Mouse (Mus musculus) megakaryocyte-erythroid progenitor cell, adult 5-6 weeks (primary cell): ENCODE data around the gene Tial1. TPM values are rescaled to one million over a fixed set of nuclear protein-coding genes. Genes with fewer than 3 reads are reported as not detected.

Experiments
- ATAC-seq: replicated peaks from 2 replicates; pipeline ENCODE4 v1.8.0; 2016; ENCODE audit warnings: mild to moderate bottlenecking, inconsistent platforms; ENCODE audit not compliant: severe bottlenecking, poor library complexity, low FRiP score, low TSS enrichment
- total RNA-seq, 2 experiments: library from RNA; stranded (forward) in 1 of 2; stranded (reverse) in 1 of 2; fragments of 200-1000, 215-1000 nt in 1 of 2; fragments of >200 nt in 1 of 2; fragmentation: Nextera tagmentation in 1 of 2; gene quantifications; 2 replicates each; pipeline ENCODE4 v1.2.3; 2014 to 2017

Gene Tial1
- 189 and 238 TPM in 2 replicates for total RNA-seq (2014; fragmentation: Nextera tagmentation)
- 50.6 and 67.8 TPM in 2 replicates for total RNA-seq (2017)

GRCm38 (mm10) chr7:128461285-128462215 is at the start of gene Tial1:
Gene Tial1 (minus strand): TSS chr7:128461717.
- peak; percentile 90 for ATAC-seq

- ATAC-seq = no peak
These were observed 42.6 kb upstream of the Tial1 start for GRCm38 (mm10) chr7:128504091-128504490.

GRCm38 (mm10) chr7:128499801-128500200 is 38.3 kb upstream of the Tial1 start:
- no peak for ATAC-seq

- no peak for ATAC-seq
These were observed 33.0 kb upstream of the Tial1 start for GRCm38 (mm10) chr7:128494546-128494945.

DNA sequence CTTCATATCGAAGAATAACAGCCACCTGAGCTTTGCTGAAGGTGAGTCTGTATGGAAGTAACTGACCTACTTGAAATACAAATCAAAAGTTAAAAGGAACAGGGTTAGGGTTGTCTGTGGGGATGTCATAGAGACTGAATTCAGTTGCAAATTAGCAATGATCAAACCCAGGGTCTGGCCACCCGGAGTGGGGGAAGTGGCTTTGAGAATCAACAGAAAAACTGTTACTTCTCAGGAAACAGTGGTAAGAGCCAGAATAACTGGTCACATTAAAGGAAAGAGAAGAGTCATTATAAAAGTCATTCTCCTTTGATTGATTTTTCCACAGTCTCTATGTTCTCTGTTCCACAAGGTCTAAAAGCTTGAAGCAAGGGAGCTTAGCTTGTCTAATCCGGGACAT is 27.5 kb upstream of the Tial1 start:
- ATAC-seq = no peak

- ATAC-seq = peak; percentile 79
These were observed 12.8 kb upstream of the Tial1 start for GRCm38 (mm10) chr7:128474322-128474721.

GRCm38 (mm10) chr7:128462406-128462805 is 889 bp upstream of the Tial1 start:
- peak; percentile 36 for ATAC-seq

DNA sequence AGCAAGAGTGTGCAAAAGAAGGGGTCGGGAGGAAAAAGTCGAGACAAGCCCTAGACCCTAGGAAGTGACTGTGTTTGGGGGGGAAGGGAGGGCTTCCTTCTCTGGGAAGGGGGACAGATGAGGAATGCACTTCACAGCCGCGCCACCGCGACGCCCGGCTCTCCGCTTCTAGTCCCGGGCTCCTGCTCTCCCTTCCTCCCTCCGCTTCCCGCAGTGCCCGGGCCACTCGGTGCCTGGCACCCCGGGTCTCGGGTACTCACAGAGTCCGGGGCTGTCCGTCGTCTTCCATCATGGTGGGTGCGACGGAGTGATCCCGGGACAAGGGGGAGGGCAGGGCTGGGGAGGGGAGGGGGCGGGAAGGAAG is 670 bp downstream of the Tial1 start:
- ATAC-seq = no peak

GRCm38 (mm10) chr7:128460131-128460864 is 1.2 kb downstream of the Tial1 start:
- ATAC-seq = 0 out of 2 replicates have a peak, but pooled peaks have one; percentile 12

GRCm38 (mm10) chr7:128459791-128460130 is 1.8 kb downstream of the Tial1 start:
- ATAC-seq = no peak

- ATAC-seq = no peak
These were observed 3.5 kb downstream of the Tial1 start for GRCm38 (mm10) chr7:128458011-128458410.

DNA sequence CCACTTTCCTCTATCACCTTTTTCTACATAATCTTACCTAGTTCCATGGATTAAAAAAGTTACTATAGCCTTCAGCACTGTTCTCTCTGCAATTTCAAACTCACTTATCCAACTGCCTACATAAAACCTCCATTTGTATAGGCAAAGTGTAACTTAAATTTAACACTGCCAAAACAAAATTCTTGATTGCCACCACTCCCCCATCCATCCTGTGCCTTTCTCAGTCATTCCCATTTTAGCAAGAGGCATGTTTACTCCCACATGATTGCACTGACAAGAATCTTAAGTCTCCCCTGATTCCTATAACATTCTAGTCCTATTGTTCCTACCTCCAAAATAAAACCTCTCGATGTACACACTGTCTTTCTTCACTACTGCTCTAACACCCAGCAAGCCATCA is 8.8 kb downstream of the Tial1 start:
- ATAC-seq = no peak

DNA sequence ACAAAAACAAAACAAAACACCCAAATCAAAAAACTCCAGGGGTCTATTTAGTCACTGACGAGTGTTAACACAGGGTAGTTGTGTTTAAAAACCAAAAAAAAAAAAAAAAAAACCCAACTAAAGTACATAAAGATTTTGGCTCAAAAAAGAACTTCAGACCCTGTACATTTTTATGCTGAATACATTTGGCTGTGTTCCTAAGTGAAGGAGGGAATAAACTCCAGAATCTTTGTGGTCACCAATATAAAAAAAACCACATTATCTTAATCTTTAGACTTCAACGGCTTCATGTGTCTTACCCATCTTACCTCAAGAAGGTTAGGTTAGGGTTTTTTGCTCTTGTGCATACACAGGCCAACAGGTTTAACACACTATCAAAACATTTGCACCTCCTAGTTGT is 20.9 kb downstream of the Tial1 start:
- no peak for ATAC-seq

- ATAC-seq = no peak
These were observed 22.3 kb downstream of the Tial1 start for GRCm38 (mm10) chr7:128439251-128439650.

- ATAC-seq = no peak
These were observed 23.4 kb downstream of the Tial1 start for GRCm38 (mm10) chr7:128438131-128438530.

DNA sequence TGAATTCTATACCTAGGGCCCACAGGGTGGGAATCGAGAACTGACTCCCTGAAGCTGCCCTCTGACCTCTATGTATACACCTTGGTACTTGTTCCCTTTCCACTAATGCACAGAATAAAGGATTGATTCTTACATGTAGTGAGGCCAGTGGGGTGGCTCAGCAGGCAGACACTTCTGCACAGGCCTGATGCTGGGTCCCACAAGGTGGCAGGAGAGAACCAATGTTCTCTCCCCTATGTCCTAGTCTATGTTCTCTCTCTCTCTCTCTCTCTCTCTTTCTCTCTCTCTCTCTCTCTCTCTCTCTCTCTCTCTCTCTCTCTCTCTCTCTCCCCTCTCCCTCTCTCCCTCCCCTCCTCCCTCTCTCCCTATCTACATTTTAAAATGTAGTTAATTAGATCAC is 28.3 kb downstream of the Tial1 start:
- no peak for ATAC-seq

- no peak for ATAC-seq
These were observed 28.9 kb downstream of the Tial1 start for GRCm38 (mm10) chr7:128432574-128432973.

GRCm38 (mm10) chr7:128422491-128422890 is 39.0 kb downstream of the Tial1 start:
- no peak for ATAC-seq

DNA sequence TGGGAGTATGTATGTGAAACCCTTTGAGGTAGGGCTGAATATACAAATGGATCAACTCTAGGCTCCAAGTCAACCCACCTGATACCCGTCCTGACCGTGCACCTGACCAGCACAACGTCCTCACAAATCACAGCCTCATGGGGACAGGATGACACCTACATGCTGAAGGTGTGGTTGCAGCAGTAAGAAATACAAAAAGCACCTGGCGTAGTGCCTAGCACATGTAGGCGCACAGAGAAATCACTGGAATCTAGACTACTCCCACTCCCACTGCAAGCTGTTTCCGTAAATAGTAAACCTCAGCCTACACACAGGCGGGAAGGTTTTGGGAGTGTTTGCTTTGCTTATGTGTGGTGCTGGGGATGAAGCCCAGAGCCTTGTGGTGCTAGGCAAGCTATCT is 39.8 kb downstream of the Tial1 start:
- no peak for ATAC-seq

DNA sequence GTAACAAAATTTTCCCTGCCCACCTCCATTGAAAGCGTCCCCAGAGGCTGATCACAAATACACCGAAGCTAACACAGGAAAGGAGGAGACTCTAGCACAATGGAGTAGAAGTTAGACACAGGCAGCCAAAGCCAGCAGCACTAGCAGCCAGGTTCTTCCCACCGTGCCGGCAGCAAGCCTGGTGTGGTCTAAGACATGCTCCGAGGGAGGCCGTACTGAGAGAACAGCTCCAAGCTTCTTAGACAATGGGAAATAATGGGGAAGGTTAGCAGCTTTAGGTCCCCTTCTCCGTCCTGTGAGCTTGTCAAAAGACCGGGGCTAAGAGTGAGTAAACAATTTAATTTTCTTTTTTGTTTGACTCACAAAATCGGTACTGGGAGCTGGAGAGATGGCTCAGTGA is 41.8 kb downstream of the Tial1 start:
- ATAC-seq = no peak
